Mouse (Mus musculus): Measurements from ENCODE around the gene Ptp4a2. TPM values are rescaled to one million over a fixed set of nuclear protein-coding genes. Genes with fewer than 3 reads are reported as not detected.
A peak's percentile ranks its signal among the peaks of the same experiment; 100 is the strongest.

Gene Ptp4a2
- total RNA-seq, 2 experiments from 2014 or later: 600 to 670 TPM

- DNase-seq (ENCODE audit: low spot score): no peak
These were observed 15.2 kb upstream of the Ptp4a2 start for GRCm38 (mm10) chr4:129795861-129796260.

- no peak for DNase-seq (ENCODE audit: low spot score)
These were observed 13.0 kb upstream of the Ptp4a2 start for GRCm38 (mm10) chr4:129797985-129798384.

GRCm38 (mm10) chr4:129803368-129803767, 7.7 kb upstream of the Ptp4a2 start:
- no peak for DNase-seq (ENCODE audit: low spot score)

GRCm38 (mm10) chr4:129805059-129805458, 6.0 kb upstream of the Ptp4a2 start:
- DNase-seq (ENCODE audit: low spot score): no peak

- no peak for DNase-seq (ENCODE audit: low spot score)
These were observed 818 bp downstream of the Ptp4a2 start for GRCm38 (mm10) chr4:129811605-129812468.

GRCm38 (mm10) chr4:129817591-129817990, 6.6 kb downstream of the Ptp4a2 start:
- no peak for DNase-seq (ENCODE audit: low spot score)

GRCm38 (mm10) chr4:129818506-129819195, 7.6 kb downstream of the Ptp4a2 start:
- peak; percentile 24 for DNase-seq (ENCODE audit: low spot score)

GRCm38 (mm10) chr4:129819712-129820336, 8.8 kb downstream of the Ptp4a2 start:
- peak; percentile 98 for DNase-seq (ENCODE audit: low spot score)

GRCm38 (mm10) chr4:129820417-129821086, 9.5 kb downstream of the Ptp4a2 start:
- peak; percentile 78 for DNase-seq (ENCODE audit: low spot score)

GRCm38 (mm10) chr4:129821087-129821616, 10.1 kb downstream of the Ptp4a2 start:
- no peak for DNase-seq (ENCODE audit: low spot score)

GRCm38 (mm10) chr4:129822324-129822723, 11.3 kb downstream of the Ptp4a2 start:
- no peak for DNase-seq (ENCODE audit: low spot score)

GRCm38 (mm10) chr4:129823216-129823810, 12.3 kb downstream of the Ptp4a2 start:
- no peak for DNase-seq (ENCODE audit: low spot score)

- DNase-seq (ENCODE audit: low spot score): no peak
These were observed 16.6 kb downstream of the Ptp4a2 start for GRCm38 (mm10) chr4:129827611-129828010.

GRCm38 (mm10) chr4:129828081-129828480, 17.1 kb downstream of the Ptp4a2 start:
- DNase-seq (ENCODE audit: low spot score): peak; percentile 68

GRCm38 (mm10) chr4:129829799-129830198, 18.8 kb downstream of the Ptp4a2 start:
- DNase-seq (ENCODE audit: low spot score): peak; percentile 61

GRCm38 (mm10) chr4:129830343-129830944, 19.4 kb downstream of the Ptp4a2 start:
- no peak for DNase-seq (ENCODE audit: low spot score)

- DNase-seq (ENCODE audit: low spot score): no peak
These were observed 23.6 kb downstream of the Ptp4a2 start for GRCm38 (mm10) chr4:129834581-129834980.

GRCm38 (mm10) chr4:129835296-129835695, 24.3 kb downstream of the Ptp4a2 start:
- no peak for DNase-seq (ENCODE audit: low spot score)

- DNase-seq (ENCODE audit: low spot score): no peak
These were observed 29.0 kb downstream of the Ptp4a2 start for GRCm38 (mm10) chr4:129839866-129840555.

GRCm38 (mm10) chr4:129846823-129847222, 35.8 kb downstream of the Ptp4a2 start:
- DNase-seq (ENCODE audit: low spot score): no peak
